In the genomic region with DNA sequence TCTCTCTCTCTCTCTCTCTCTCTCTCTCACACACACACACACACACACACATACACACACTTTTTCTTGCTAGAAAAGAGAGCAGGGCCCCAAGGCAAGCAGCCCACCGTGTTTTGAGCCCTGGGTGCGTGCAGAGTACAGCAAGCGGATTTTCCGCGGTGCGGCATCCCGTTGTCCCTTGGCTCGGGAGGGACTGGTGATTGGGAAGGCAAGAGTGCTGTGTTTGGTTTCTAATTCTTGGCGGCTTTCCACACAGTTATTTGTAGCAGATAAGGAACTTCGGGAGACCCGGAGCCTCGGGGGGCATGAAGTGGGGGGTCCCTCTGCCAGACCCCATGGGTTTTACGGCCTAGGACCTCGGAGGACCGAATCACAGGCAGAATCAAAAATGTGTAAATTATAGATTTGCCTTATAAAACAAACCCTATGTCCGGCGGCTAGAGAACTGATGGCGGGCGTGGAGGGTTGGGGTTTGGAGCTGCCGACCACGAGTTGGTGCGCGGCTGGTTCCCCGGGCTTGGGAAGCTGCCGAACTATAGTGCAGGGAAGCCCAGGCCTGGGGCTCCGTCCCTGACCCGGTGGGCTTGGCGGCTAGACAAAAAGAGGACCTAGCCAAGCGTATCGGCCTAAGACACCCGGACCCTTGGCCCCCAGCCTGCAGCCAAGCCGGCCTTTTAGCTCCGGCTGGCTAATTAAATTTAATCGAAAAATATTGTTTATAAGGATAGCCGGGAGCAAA, we compare ENCODE assay signal across 11 mouse cellular contexts. TPM values are rescaled to one million over a fixed set of nuclear protein-coding genes. Genes with fewer than 3 reads are reported as not detected.
DNase-seq lines count a peak whose midpoint lies in the region.
"Had no signal": no experiment of that assay in that cellular context is flagged by ENCODE, and none has a peak within 500 bp of the region (broad histone marks: within the 10 kb centered on the region; RNA-seq: fewer than 3 reads in every experiment).

No protein-coding gene starts in this region.

- H3K4me3 ChIP-seq in limb, embryonic 10.5 days = peak overlapping the region; percentile 69
- H3K4me3 ChIP-seq: midbrain, embryonic 12.5 days had no signal

- DNase-seq in kidney, postnatal 4 days = peak; percentile 8 to 12
- DNase-seq in kidney, postnatal 10 days = no peak
- DNase-seq in ES-CJ7 (ENCODE audit: low read depth, low spot score) (peak; percentile 21), R1 (ENCODE audit: low read depth, low spot score) (peak; percentile 34)
- DNase-seq in limb, embryonic 10.5 days (ENCODE audit: low spot score) = peak; percentile 67
- no peak for DNase-seq in thymus, postnatal 25 days
- no peak for DNase-seq in cerebellum, adult 9-10 months

- peaks cover 18% of the 10 kb centered on the region for H3K36me3 ChIP-seq in limb, embryonic 10.5 days
- H3K36me3 ChIP-seq: midbrain, embryonic 12.5 days had no signal

- H3K9me3 ChIP-seq in limb, embryonic 10.5 days (replicated peaks) = no peaks in the 10 kb centered on the region

- WGBS in limb, embryonic 10.5 days = under 1% methylated on average over 35 of the region's 35 CpGs

- peak overlapping the region; percentile 98 for H3K27ac ChIP-seq in limb, embryonic 10.5 days
- H3K27ac ChIP-seq: midbrain, embryonic 12.5 days; stomach, postnatal 0 days had no signal

- peaks cover 100% of the 10 kb centered on the region for H3K27me3 ChIP-seq in limb, embryonic 10.5 days (ENCODE audit: low read depth, poor library complexity, severe bottlenecking)

- peaks cover 61% of the 10 kb centered on the region for H3K4me1 ChIP-seq in limb, embryonic 10.5 days
- H3K4me1 ChIP-seq: midbrain, embryonic 12.5 days had no signal

RNA-seq across cellular contexts. Expression of gene Tbx5, which starts 28.0 kb away (rescaled TPM):
- 35.6 and 39.1 TPM in 2 replicates for polyA plus RNA-seq in limb, embryonic 10.5 days (2016; fragmentation: Nextera tagmentation; extraction: Ambion mirVana)
- polyA plus RNA-seq: forebrain, embryonic 16.5 days; intestine, postnatal 0 days had no signal

Comparison
In these comparisons a context has a peak if more than half of its experiments do, and no peak if none do; other contexts are left out.
1. DNase-seq: peak in kidney, postnatal 4 days (2 of 2), ES-CJ7 (single experiment), R1 (single experiment) and limb, embryonic 10.5 days (single experiment); none in kidney, postnatal 10 days (single experiment), thymus, postnatal 25 days (single experiment) and cerebellum, adult 9-10 months (single experiment).